Mouse (Mus musculus) intestine, embryonic 15.5 days (tissue): ENCODE measurements around the gene Rnf208. TPM values are rescaled to one million over a fixed set of nuclear protein-coding genes. Genes with fewer than 3 reads are reported as not detected.

Experiments
- ATAC-seq: fragments of 200-750 bp; cut with Nextera tagmentation; 2 replicates; pipeline ENCODE4 v1.8.0; 2017; ENCODE audit warnings: moderate TSS enrichment, moderate library complexity
- H3K27ac ChIP-seq: fragments of 300-500 bp; sonication (generic); 2 replicates; pipeline ENCODE4 v1.5.1; 2015; ENCODE audit warnings: mild to moderate bottlenecking, inconsistent platforms
- H3K27me3 ChIP-seq: fragments of 300-500 bp; sonication (generic); replicated peaks from 2 replicates; pipeline ENCODE4 v1.6.1; 2015; ENCODE audit warnings: inconsistent platforms
- H3K36me3 ChIP-seq: fragments of 300-500 bp; sonication (generic); 2 replicates; pipeline ENCODE4 v1.6.1; 2015; ENCODE audit warnings: inconsistent platforms
- H3K4me1 ChIP-seq: fragments of 300-500 bp; sonication (generic); replicated peaks from 2 replicates; pipeline ENCODE4 v1.6.1; 2015; ENCODE audit warnings: inconsistent platforms
- H3K4me2 ChIP-seq: fragments of 300-500 bp; sonication (generic); replicated peaks from 2 replicates; pipeline ENCODE4 v1.6.1; 2015; ENCODE audit warnings: mild to moderate bottlenecking, inconsistent platforms
- H3K4me3 ChIP-seq: fragments of 300-500 bp; sonication (generic); replicated peaks from 2 replicates; pipeline ENCODE4 v1.5.1; 2015; ENCODE audit warnings: inconsistent platforms
- H3K9ac ChIP-seq: fragments of 300-500 bp; sonication (generic); 2 replicates; pipeline ENCODE4 v1.6.1; 2015; ENCODE audit warnings: inconsistent platforms
- H3K9me3 ChIP-seq: fragments of 300-500 bp; sonication (generic); 2 replicates; pipeline ENCODE4 v1.6.1; 2016; ENCODE audit warnings: inconsistent platforms
- WGBS: fragments of 180-500 bp; shearing (Covaris S2); methylation state at CpG from one replicate; pipeline ENCODE4 v1.1.7; 2015; 5-methylcytosine and 5-hydroxymethylcytosine counted together
- polyA plus RNA-seq: library from polyadenylated mRNA; unstranded; fragments of >200 nt; fragmentation: Nextera tagmentation; extraction: Ambion mirVana; gene quantifications from 2 replicates; pipeline ENCODE4 v1.2.1, GENCODE M21; 2015

Rnf208 gene
- polyA plus RNA-seq, 1 experiment from 2014 or later, result 19.0 TPM

DNA sequence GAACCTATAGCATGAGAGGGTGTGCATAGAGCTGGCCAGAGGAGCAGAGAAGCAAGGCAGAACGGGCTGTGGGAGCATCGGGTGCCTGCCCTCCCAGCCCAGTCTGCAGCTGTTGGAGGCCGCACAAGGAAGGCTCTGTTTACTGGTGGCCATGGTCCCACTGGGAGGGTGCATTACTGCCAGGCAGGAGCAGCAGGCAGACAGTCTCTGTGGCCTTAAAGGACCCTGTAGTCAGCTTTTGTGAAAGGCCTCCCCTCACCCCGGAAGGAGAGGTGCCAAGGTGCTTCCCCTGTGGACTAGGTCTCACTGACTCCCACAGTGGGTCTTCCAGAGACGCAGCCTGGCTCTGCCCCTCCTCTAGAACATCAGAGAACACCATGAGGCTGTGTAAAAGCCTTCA lies 15.2 kb upstream of the Rnf208 start:
- ATAC-seq, result no peak
- Histone ChIP-seq H3K27ac (no peak overlapping the region), H3K9me3 (no peaks in the 10 kb centered on the region), H3K9ac (no peak overlapping the region), H3K36me3 (no peaks in the 10 kb centered on the region), H3K27me3 (0 out of 2 replicates have a peak, but pooled peaks cover 6% of the 10 kb centered on the region), H3K4me2 (no peak overlapping the region), H3K4me3 (no peak overlapping the region), H3K4me1 (peaks cover 16% of the 10 kb centered on the region)
- WGBS, result 78% methylated on average over 5 of the region's 5 CpGs

DNA sequence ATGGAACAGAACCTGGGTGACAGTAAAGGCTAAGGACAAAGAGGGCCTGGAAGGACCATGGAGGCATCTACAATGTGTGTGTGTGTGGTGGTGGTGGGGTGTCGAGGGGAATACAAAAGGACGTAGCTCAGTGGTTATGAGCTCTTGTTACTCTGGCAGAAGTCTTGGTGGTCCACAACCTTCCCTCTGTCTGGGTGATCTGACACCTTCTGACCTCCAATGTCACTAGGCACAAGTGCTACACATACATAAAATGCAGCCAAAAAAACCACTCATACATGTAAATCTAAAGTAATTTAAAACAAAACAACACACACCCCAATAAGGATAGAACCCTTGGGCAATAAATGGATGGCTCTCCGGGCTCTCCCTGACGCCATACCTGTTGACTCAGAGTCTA lies 14.6 kb upstream of the Rnf208 start:
- 88% methylated on average over 4 of the region's 4 CpGs for WGBS
- no peak overlapping the region for H3K4me3 ChIP-seq
- 0 out of 2 replicates have a peak, but pooled peaks cover 6% of the 10 kb centered on the region for H3K27me3 ChIP-seq
- H3K27ac ChIP-seq, result no peak overlapping the region
- no peak for ATAC-seq
- no peak overlapping the region for H3K9ac ChIP-seq
- no peaks in the 10 kb centered on the region for H3K36me3 ChIP-seq
- no peaks in the 10 kb centered on the region for H3K9me3 ChIP-seq
- H3K4me1 ChIP-seq, result peaks cover 15% of the 10 kb centered on the region
- no peak overlapping the region for H3K4me2 ChIP-seq

DNA sequence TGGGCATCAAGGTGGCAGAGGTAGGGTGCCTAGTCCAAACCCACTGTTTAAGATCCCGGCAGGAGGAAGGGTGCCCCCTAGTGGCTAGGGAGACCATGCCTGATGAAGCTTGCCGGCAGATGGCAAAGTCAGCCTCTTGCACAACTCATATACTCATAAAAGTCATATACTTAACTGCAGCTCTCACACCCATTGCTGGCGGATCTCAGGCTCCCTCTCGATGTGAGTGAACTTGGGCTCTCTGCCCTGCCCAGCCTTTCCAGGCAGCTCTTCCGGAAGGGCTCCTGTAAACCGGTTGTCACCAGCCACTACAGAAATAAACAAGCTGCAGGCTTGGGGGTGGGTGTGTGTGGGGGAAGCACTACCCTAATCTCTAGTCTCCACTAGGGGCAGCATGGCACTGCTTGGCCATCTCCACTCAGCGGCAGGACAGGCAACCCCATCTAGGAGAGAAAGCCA lies 13.6 kb upstream of the Rnf208 start:
- Histone ChIP-seq H3K9ac (no peak overlapping the region), H3K36me3 (no peaks in the 10 kb centered on the region), H3K27me3 (0 out of 2 replicates have a peak, but pooled peaks cover 6% of the 10 kb centered on the region), H3K4me2 (peak overlapping the region; percentile 50), H3K4me1 (peaks cover 13% of the 10 kb centered on the region), H3K4me3 (peak overlapping the region; percentile 7; the same call in 1 of the 2 replicates), H3K9me3 (no peaks in the 10 kb centered on the region), H3K27ac (peak overlapping the region; percentile 46)
- 2% methylated on average over 7 of the region's 7 CpGs for WGBS
- peak; percentile 42 for ATAC-seq

GRCm38 (mm10) chr2:25228995-25229530 lies 13.0 kb upstream of the Rnf208 start:
- H3K36me3 ChIP-seq, result no peaks in the 10 kb centered on the region
- peak overlapping the region; percentile 7; the same call in 1 of the 2 replicates for H3K4me3 ChIP-seq
- H3K4me2 ChIP-seq, result peak overlapping the region; percentile 50
- peak overlapping the region; percentile 46 for H3K27ac ChIP-seq
- 64% methylated on average over 6 of the region's 6 CpGs for WGBS
- peaks cover 11% of the 10 kb centered on the region for H3K4me1 ChIP-seq
- H3K9me3 ChIP-seq, result no peaks in the 10 kb centered on the region
- peak overlapping the region; percentile 21; the same call in 1 of the 2 replicates for H3K9ac ChIP-seq
- no peak for ATAC-seq
- H3K27me3 ChIP-seq, result 0 out of 2 replicates have a peak, but pooled peaks cover 6% of the 10 kb centered on the region

DNA sequence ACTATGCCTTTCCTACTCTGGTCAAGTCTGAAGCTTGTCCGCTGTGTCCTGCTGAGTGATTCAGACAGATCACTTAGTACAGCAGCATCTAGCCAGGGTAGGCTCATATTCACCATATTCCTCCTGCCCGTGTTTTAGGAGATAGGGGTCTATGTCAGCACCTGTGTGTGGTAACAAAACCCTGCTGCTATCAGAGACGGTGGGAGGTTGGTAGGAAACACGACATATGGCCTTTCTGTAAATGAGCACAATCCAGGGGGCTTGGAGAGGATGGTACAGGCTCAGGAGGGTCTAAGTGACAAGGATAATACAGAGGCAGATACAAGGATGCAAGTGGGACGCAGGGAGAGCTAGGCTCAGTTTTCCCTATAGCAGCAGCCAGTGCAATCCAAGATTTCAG lies 12.5 kb upstream of the Rnf208 start:
- H3K4me2 ChIP-seq, result no peak overlapping the region
- peaks cover 11% of the 10 kb centered on the region for H3K4me1 ChIP-seq
- H3K27ac ChIP-seq, result no peak overlapping the region
- 0 out of 2 replicates have a peak, but pooled peaks cover 6% of the 10 kb centered on the region for H3K27me3 ChIP-seq
- H3K9me3 ChIP-seq, result no peaks in the 10 kb centered on the region
- 83% methylated on average over 5 of the region's 5 CpGs for WGBS
- H3K4me3 ChIP-seq, result no peak overlapping the region
- H3K36me3 ChIP-seq, result no peaks in the 10 kb centered on the region
- no peak for ATAC-seq
- H3K9ac ChIP-seq, result no peak overlapping the region

DNA sequence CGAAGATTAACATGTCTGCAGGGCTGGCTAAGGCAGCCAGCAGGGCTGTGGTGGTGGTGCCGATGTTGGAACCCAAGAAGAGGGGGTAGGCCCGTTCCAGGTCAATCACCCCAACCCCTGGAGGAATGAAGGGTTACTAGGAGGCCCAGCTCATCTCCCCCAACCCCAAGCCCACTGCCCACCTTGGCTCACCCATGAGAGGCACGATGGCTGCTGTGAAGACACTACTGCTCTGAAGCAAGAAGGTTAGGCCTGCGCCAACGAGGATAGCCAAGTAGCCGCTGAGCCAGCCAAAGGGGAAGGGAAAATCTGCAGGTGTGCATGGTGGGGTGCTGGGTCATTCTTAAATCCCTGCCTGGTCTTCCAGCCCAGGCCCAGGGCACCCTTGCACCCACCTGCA lies 11.5 kb upstream of the Rnf208 start:
- H3K4me1 ChIP-seq, result peaks cover 11% of the 10 kb centered on the region

DNA sequence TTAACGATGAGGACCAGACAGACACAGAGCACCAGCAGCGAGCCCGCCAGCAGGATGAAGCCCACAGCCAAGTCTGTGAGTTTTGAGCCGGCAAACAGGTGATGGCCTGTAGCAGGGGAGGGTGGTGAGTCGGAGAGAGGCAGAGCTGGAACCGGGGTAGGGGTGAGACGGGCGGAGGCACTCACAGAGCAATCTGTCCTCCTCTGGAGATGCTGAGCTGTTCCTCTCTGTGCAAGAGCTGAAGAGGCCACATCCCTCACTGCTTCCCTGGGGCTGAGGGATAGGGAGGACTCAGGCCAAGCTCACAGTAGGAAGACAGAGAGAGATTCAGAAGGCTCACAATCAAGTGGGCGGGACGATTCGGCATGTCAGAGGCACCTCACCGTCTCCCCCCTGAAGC lies 11.0 kb upstream of the Rnf208 start:
- no peak for ATAC-seq
- WGBS, result 61% methylated on average over 12 of the region's 12 CpGs
- 0 out of 2 replicates have a peak, but pooled peaks cover 6% of the 10 kb centered on the region for H3K27me3 ChIP-seq

More for the DNA sequence above, 11.5 kb upstream of the Rnf208 start:
- Histone ChIP-seq H3K27ac (no peak overlapping the region), H3K4me3 (no peak overlapping the region), H3K9me3 (no peaks in the 10 kb centered on the region), H3K9ac (no peak overlapping the region), H3K4me2 (no peak overlapping the region), H3K36me3 (no peaks in the 10 kb centered on the region), H3K27me3 (0 out of 2 replicates have a peak, but pooled peaks cover 6% of the 10 kb centered on the region)
- WGBS, result 88% methylated on average over 7 of the region's 7 CpGs
- no peak for ATAC-seq

DNA sequence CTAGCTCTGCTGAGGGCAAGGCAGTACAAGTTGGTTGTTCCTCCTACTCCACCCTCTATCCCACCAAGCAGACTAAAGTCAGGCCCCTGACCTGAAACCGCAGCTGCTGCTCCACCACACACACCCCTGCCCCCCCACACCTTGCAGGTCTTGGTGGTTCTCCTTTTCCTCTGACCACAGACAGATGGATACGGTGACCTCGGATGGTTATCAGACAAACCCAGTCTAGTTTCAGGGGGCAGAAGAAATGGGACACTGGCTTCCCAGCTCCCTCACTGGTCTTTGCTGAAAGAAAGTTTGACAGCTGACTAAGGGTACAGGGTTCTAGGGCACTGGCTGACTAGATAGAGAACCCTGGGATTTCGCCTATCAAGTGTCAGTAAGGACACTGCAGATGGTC lies 8.6 kb upstream of the Rnf208 start:
- Histone ChIP-seq H3K4me1 (peaks cover 12% of the 10 kb centered on the region), H3K36me3 (no peaks in the 10 kb centered on the region), H3K9ac (peak overlapping the region; percentile 3; the same call in 1 of the 2 replicates), H3K27ac (no peak overlapping the region), H3K9me3 (no peaks in the 10 kb centered on the region), H3K4me3 (no peak overlapping the region), H3K4me2 (no peak overlapping the region), H3K27me3 (0 out of 2 replicates have a peak, but pooled peaks cover 6% of the 10 kb centered on the region)
- WGBS, result 80% methylated on average over 4 of the region's 4 CpGs
- no peak for ATAC-seq

More for the DNA sequence above, 11.0 kb upstream of the Rnf208 start:
- no peaks in the 10 kb centered on the region for H3K9me3 ChIP-seq
- no peaks in the 10 kb centered on the region for H3K36me3 ChIP-seq
- peaks cover 6% of the 10 kb centered on the region for H3K4me1 ChIP-seq
- no peak overlapping the region for H3K4me3 ChIP-seq
- H3K9ac ChIP-seq, result no peak overlapping the region
- no peak overlapping the region for H3K4me2 ChIP-seq
- H3K27ac ChIP-seq, result no peak overlapping the region

DNA sequence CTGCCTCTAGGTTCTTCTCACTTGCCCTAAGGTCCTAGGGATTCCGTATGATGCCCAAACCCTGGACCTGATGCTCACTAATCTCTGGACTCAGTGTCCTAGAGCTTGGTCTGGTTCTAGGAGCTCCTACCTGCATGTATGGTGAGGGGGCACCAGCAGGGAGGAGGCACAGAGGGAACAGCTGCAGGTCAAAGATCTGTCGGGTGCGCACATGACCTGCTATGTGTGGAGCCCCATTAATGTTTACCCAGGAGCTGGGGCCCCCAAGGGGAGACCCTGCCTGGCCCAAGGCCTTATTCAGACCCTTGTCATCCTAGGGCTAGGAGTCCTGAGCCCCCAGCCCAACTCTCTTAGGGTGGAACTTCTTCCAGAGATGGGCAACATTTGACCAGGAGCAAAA lies 8.0 kb upstream of the Rnf208 start, which contains the start of gene Slc34a3:
Slc34a3 (minus strand) TSS at position 315 of the 400 bp plus-strand sequence.
- Histone ChIP-seq H3K4me3 (no peak within 1 kb of the TSS), H3K9me3 (no peaks in the 10 kb centered on the region), H3K4me2 (peak within 1 kb of the TSS; percentile 41), H3K36me3 (no peaks in the 10 kb centered on the region), H3K27ac (peak within 1 kb of the TSS; percentile 66), H3K9ac (peak within 1 kb of the TSS; percentile 3; the same call in 1 of the 2 replicates), H3K4me1 (peaks cover 9% of the 10 kb centered on the region), H3K27me3 (0 out of 2 replicates have a peak, but pooled peaks cover 6% of the 10 kb centered on the region)
- 63% methylated on average over 3 of the region's 3 CpGs for WGBS
- ATAC-seq, result peak; percentile 62

DNA sequence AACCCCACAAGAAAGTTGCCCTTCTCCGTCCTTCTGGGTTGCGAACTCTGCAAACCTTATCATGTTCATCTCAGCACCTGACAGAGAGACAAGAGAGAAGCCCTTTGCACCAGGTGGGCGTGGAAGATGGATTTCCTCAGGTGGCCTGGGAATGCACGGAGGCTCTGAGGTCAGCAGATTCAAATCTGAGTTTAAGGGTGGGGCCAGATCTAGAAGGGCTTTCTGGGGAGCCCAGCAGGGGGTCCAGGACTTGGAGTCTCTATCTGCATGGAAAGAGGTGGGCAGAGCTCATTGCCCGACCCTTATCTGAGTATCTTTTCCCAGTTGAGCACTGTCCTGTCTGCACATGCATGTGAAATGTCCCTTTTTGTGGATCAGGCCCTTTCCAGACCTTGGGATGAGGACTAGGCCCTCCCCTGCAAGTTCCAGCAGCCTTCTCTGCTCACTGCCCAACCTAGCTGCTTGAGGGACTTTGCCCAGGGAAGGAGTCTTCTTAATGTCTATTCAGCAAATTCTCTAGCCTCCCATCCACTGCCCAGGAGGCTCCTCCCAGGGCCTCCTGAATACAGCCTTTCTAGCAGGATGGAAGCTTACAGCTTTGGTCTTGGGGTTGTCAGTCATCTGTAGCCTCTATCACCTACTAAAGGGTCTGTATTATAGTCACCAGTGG lies 7.4 kb upstream of the Rnf208 start:
- 52% methylated on average over 5 of the region's 5 CpGs for WGBS
- Histone ChIP-seq H3K9me3 (no peaks in the 10 kb centered on the region), H3K36me3 (no peaks in the 10 kb centered on the region), H3K4me3 (no peak overlapping the region), H3K4me2 (peak overlapping the region; percentile 41), H3K9ac (no peak overlapping the region), H3K4me1 (peaks cover 6% of the 10 kb centered on the region), H3K27me3 (0 out of 2 replicates have a peak, but pooled peaks cover 6% of the 10 kb centered on the region), H3K27ac (peak overlapping the region; percentile 66)
- ATAC-seq, result peak; percentile 71

DNA sequence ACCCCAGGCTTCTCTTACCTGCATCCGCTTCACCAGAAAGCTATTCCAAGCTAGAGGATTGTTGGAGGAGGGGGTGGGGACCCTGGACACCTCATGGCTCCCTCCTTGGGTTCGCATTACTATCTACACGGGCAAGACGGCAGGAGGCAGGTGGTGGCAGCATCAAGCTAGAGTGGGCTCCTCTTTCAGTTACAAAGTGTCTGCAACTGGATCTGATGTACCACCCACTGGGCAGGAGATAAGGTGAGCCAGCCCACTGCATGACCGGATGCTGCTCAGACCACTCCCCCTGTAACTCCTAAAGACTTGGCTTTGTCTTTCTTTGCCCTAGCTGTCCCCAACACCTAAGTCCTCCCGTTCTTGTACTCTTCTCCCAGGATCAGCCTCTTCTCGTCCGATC lies 5.4 kb upstream of the Rnf208 start, which contains the start of gene Rnf224:
Rnf224 (minus strand) TSS at position 174 of the 400 bp plus-strand sequence.
- no peak within 1 kb of the TSS for H3K9ac ChIP-seq
- H3K36me3 ChIP-seq, result no peaks in the 10 kb centered on the region
- no peak within 1 kb of the TSS for H3K4me3 ChIP-seq
- H3K4me2 ChIP-seq, result no peak within 1 kb of the TSS
- ATAC-seq, result no peak
- peaks cover 14% of the 10 kb centered on the region for H3K4me1 ChIP-seq
- peak within 1 kb of the TSS; percentile 9; the same call in 1 of the 2 replicates for H3K27ac ChIP-seq
- 34% methylated on average over 8 of the region's 8 CpGs for WGBS
- H3K27me3 ChIP-seq, result peaks cover under 1% of the 10 kb centered on the region; the same call in 1 of the 2 replicates
- H3K9me3 ChIP-seq, result no peaks in the 10 kb centered on the region

DNA sequence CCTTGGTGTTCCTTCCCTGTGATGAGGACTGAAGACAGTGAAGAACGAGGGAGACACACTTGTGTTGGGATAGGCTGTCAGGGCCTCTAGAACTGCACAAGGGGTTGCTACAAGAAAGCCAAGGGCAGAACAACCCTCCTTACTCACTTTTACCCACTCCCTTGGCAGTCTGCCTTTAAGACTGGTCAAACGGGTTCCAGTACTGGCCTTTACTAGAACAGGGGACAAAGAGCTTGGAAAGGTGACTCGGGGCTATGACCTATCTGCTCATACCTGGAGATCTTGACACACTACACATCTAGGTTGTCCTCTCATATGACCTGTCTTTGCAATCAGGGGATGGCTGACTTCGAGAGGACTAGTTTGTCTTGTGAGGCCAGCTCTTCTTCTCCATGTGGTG lies 4.5 kb upstream of the Rnf208 start:
- peak overlapping the region; percentile 5; the same call in 1 of the 2 replicates for H3K27ac ChIP-seq

More for the DNA sequence above, 4.5 kb upstream of the Rnf208 start:
- no peak overlapping the region for H3K9ac ChIP-seq
- H3K4me3 ChIP-seq, result no peak overlapping the region
- peaks cover 4% of the 10 kb centered on the region for H3K27me3 ChIP-seq
- no peaks in the 10 kb centered on the region for H3K9me3 ChIP-seq
- no peak overlapping the region for H3K4me2 ChIP-seq
- H3K4me1 ChIP-seq, result peaks cover 18% of the 10 kb centered on the region
- 55% methylated on average over 4 of the region's 4 CpGs for WGBS
- H3K36me3 ChIP-seq, result no peaks in the 10 kb centered on the region
- ATAC-seq, result no peak
